Mouse (Mus musculus) lung, embryonic 15.5 days (tissue): ENCODE results near the gene Upk3b. TPM values are rescaled to one million over a fixed set of nuclear protein-coding genes. Genes with fewer than 3 reads are reported as not detected.
"Not testable (repeated sequence)": the region's sequence is repeated elsewhere in the genome, so short reads cannot be mapped to it uniquely, and the experiment has no call there.

ENCODE experiments used
- ATAC-seq: fragments of 200-750 bp; cut with Nextera tagmentation; 2 replicates; pipeline ENCODE4 v1.8.0; 2017; ENCODE audit warnings: moderate number of reproducible peaks, borderline replicate concordance; ENCODE audit not compliant: low FRiP score, low TSS enrichment; ENCODE audit errors: extremely low read depth
- H3K27ac ChIP-seq: fragments of 300-500 bp; sonication (generic); 2 replicates; pipeline ENCODE4 v1.5.1; 2015; ENCODE audit warnings: moderate library complexity, mild to moderate bottlenecking, inconsistent platforms
- H3K27me3 ChIP-seq: fragments of 300-500 bp; sonication (generic); 2 replicates; pipeline ENCODE4 v1.6.1; 2015; ENCODE audit warnings: inconsistent platforms
- H3K36me3 ChIP-seq: fragments of 300-500 bp; sonication (generic); 2 replicates; pipeline ENCODE4 v1.6.1; 2015; ENCODE audit warnings: inconsistent platforms
- H3K4me1 ChIP-seq: fragments of 300-500 bp; sonication (generic); 2 replicates; pipeline ENCODE4 v1.6.1; 2015; ENCODE audit warnings: inconsistent platforms
- H3K4me2 ChIP-seq: fragments of 300-500 bp; sonication (generic); 2 replicates; pipeline ENCODE4 v1.6.1; 2015; ENCODE audit warnings: inconsistent platforms, mild to moderate bottlenecking, moderate library complexity
- H3K4me3 ChIP-seq: fragments of 300-500 bp; sonication (generic); 2 replicates; pipeline ENCODE4 v1.5.1; 2015; ENCODE audit warnings: mild to moderate bottlenecking, inconsistent platforms
- H3K9ac ChIP-seq: fragments of 300-500 bp; sonication (generic); 2 replicates; pipeline ENCODE4 v1.6.1; 2015; ENCODE audit warnings: inconsistent platforms
- H3K9me3 ChIP-seq: fragments of 300-500 bp; sonication (generic); 2 replicates; pipeline ENCODE4 v1.6.1; 2016; ENCODE audit warnings: inconsistent platforms
- WGBS: fragments of 180-500 bp; shearing (Covaris S2); methylation state at CpG from one replicate; pipeline ENCODE4 v1.1.7; 2015; 5-methylcytosine and 5-hydroxymethylcytosine counted together
- polyA plus RNA-seq: library from polyadenylated mRNA; unstranded; fragments of >200 nt; fragmentation: Nextera tagmentation; extraction: Ambion mirVana; gene quantifications from 2 replicates; pipeline ENCODE4 v1.2.1, GENCODE M21; 2015

The Upk3b gene
- polyA plus RNA-seq, 1 experiment from 2014 or later = 27.8 TPM

DNA sequence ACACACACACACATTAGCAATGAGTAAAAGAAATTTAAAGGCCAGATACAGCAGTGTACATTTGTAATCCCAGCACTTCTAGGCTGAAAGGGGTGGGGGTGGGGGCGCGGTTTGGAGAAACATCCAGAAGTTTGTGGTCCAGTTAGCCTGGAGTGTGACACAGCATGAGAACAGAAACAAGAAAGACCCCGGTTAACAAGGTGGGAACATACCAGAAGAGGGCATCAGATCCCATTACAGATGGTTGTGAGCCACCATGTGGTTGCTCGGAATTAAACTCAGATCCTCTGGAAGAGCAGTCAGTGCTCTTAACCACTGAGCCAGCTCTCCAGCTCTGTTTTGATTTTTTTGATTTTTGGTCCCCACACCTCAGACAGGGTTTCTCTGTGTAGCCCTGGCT is 17.8 kb downstream of the Upk3b start:
- Histone ChIP-seq H3K4me2 (no peak overlapping the region), H3K9me3 (no peaks in the 10 kb centered on the region), H3K36me3 (no peaks in the 10 kb centered on the region), H3K27ac (no peak overlapping the region), H3K27me3 (no peaks in the 10 kb centered on the region; the same call in 1 of the 2 replicates), H3K4me1 (peaks cover 12% of the 10 kb centered on the region), H3K9ac (no peak overlapping the region), H3K4me3 (no peak overlapping the region)
- ATAC-seq = no peak
- 27% methylated on average over 4 of the region's 4 CpGs for WGBS

DNA sequence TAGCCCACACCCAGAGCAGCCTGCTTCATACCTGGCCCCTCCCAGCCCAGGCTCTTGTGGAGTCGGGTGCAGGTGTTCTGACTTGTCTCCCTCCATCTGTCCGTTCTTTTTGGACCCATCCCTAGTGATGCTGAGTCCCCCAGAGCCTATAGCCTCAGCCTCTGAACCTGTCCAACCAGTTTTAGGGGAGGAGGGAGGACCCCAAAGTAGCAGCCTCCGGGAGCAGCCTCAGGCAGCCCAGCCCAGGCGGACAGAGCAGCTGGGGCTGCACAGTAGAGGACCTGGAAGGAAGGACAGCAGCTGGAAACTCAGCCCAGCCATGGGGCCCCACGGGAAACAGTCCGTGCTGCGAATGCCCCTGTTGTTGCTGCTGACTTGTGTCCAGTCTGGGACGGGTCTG is 18.8 kb downstream of the Upk3b start:
- Histone ChIP-seq H3K27me3 (peaks cover 4% of the 10 kb centered on the region; the same call in 1 of the 2 replicates), H3K4me2 (no peak overlapping the region), H3K36me3 (no peaks in the 10 kb centered on the region), H3K4me3 (no peak overlapping the region), H3K9me3 (no peaks in the 10 kb centered on the region), H3K27ac (no peak overlapping the region), H3K9ac (no peak overlapping the region), H3K4me1 (peaks cover 2% of the 10 kb centered on the region)
- WGBS = 15% methylated on average over 8 of the region's 8 CpGs
- ATAC-seq = no peak

DNA sequence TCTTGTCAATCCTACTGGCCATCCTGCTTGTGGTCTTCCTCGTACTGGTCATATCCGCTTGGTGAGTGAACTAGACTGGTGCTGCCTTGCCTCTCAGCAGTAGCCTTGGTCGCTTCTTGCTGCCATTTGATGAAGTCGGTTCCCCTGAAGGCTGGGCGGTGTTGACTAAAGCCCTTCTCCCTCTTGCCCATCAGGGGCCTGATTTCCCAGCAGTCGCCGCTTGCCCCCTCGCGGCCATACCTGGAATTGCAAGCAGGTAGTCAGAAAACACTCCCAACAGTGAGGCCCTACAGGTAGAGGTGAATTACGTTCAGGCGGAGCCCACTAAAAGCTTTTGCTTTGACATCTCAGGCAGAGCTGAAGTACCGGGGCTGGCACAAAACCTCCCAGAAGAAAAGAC is 23.3 kb downstream of the Upk3b start:
- 0 out of 2 replicates have a peak, but pooled peaks have one; percentile 10 for ATAC-seq
- WGBS = 12% methylated on average over 12 of the region's 12 CpGs
- no peak overlapping the region for H3K9ac ChIP-seq

DNA sequence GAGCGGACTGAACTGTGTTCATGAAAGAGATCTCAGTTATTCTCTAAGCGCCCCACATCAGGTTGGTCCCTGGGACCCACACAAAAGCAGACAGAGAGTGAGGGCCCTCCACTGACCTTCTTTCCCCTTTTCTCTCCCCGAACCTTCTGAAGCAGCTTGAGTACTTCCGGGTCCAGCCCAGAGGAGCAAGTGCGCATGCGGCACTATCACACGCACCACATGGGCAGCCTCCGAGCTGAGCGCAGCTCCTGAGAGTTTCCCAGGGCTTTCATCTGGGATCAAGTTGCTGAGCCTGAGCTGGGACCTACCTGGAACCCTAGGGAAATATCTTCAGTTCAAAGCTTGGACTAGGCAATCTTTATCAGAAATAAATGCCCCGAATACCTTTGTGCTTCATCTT is 25.6 kb downstream of the Upk3b start:
- 0 out of 2 replicates have a peak, but pooled peaks cover 2% of the 10 kb centered on the region for H3K4me1 ChIP-seq
- H3K27me3 ChIP-seq = peaks cover 4% of the 10 kb centered on the region; the same call in 1 of the 2 replicates
- no peak overlapping the region for H3K9ac ChIP-seq
- no peak for ATAC-seq
- no peak overlapping the region for H3K27ac ChIP-seq
- no peaks in the 10 kb centered on the region for H3K36me3 ChIP-seq
- no peaks in the 10 kb centered on the region for H3K9me3 ChIP-seq
- WGBS = 85% methylated on average over 10 of the region's 10 CpGs
- H3K4me2 ChIP-seq = no peak overlapping the region
- H3K4me3 ChIP-seq = no peak overlapping the region

More for the DNA sequence above, 23.3 kb downstream of the Upk3b start:
- H3K27me3 ChIP-seq = peaks cover 4% of the 10 kb centered on the region; the same call in 1 of the 2 replicates
- H3K4me1 ChIP-seq = no peaks in the 10 kb centered on the region
- H3K4me3 ChIP-seq = no peak overlapping the region
- H3K9me3 ChIP-seq = no peaks in the 10 kb centered on the region
- H3K27ac ChIP-seq = no peak overlapping the region
- no peaks in the 10 kb centered on the region for H3K36me3 ChIP-seq
- H3K4me2 ChIP-seq = no peak overlapping the region

DNA sequence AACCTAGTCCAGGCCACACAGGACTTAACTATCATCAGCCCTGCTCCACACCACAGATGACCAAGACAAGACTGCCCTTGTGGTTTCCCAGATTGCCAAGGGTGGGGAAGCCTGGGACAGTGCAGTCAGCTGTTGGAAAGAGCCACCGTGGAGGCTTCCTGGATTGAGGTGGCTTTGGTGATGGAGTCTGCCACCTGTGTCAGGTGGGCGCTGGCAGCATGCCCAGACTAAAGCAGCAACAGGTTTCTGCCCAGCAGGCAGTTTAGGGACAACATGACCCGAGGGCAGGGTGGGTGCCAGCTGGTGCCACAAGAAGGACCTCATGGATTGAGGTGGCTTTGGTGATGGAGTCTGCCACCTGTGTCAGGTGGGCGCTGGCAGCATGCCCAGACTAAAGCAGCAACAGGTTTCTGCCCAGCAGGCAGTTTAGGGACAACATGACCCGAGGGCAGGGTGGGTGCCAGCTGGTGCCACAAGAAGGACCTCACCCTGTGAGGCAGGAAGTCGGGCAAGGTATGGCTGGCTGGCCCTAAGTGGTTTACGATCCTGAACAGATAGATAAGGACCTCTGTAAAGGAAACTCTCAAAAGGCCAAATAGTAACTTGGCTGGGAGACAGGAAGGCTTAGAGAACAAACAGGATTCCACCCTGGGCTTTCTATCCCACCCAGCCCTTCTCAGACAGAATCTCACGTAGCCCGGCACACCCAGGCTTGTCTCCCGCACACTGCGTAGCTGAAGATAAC is 28.3 kb downstream of the Upk3b start:
- 50% methylated on average over 11 of the region's 11 CpGs for WGBS
- not testable (repeated sequence) for H3K9ac ChIP-seq, H3K4me1 ChIP-seq, ATAC-seq, H3K36me3 ChIP-seq, H3K27me3 ChIP-seq, H3K9me3 ChIP-seq, H3K4me2 ChIP-seq, H3K4me3 ChIP-seq, H3K27ac ChIP-seq

DNA sequence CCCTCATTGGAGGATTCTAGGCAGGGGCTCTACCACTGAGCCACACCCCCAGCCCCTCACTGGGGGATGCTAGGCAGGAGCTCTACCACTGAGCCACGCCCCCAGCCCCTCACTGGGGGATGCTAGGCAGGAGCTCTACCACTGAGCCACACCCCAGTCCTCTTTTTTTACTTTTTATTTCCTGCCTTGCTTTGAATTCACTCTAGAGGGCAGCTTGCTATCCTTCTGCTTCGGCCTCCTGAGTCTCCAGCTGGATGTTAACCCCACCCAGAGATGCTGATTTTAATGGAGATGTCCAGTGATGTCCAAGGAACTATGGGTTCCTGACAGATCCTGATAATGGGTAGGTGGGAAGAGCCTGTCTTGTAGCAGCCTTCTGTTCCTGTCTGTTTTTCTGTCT is 31.1 kb downstream of the Upk3b start:
- Histone ChIP-seq H3K4me2 (no peak overlapping the region), H3K4me3 (no peak overlapping the region), H3K27me3 (no peaks in the 10 kb centered on the region), H3K27ac (no peak overlapping the region), H3K4me1 (0 out of 2 replicates have a peak, but pooled peaks cover 2% of the 10 kb centered on the region), H3K9ac (no peak overlapping the region), H3K9me3 (no peaks in the 10 kb centered on the region), H3K36me3 (no peaks in the 10 kb centered on the region)
- no peak for ATAC-seq
- WGBS = 68% methylated on average over 2 of the region's 2 CpGs

DNA sequence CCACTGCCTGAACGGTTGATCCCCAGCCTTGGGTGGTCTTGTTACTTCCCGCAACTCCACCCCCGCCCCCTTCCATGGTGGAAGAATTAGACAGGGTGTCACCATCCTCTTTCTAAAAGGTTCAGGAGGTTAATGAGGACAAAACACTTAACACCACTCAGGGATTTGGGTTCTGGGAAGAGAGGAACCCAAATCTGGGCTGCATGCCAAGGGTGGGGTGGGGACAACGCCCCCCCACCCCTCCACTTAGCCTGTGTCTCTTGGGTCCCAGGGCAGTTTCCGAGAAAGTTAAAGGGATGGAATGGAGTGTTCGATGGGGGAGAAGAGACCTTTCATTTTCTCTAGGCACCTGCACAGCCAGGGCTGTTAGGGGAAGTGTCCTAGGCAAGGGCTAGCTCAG is 34.8 kb downstream of the Upk3b start:
- no peaks in the 10 kb centered on the region for H3K36me3 ChIP-seq
- no peak overlapping the region for H3K4me3 ChIP-seq
- no peak overlapping the region for H3K27ac ChIP-seq
- no peak for ATAC-seq
- H3K4me1 ChIP-seq = peaks cover 9% of the 10 kb centered on the region; the same call in 1 of the 2 replicates
- no peak overlapping the region for H3K4me2 ChIP-seq
- H3K9ac ChIP-seq = no peak overlapping the region
- no peaks in the 10 kb centered on the region for H3K27me3 ChIP-seq
- H3K9me3 ChIP-seq = no peaks in the 10 kb centered on the region
- WGBS = 42% methylated on average over 6 of the region's 6 CpGs

DNA sequence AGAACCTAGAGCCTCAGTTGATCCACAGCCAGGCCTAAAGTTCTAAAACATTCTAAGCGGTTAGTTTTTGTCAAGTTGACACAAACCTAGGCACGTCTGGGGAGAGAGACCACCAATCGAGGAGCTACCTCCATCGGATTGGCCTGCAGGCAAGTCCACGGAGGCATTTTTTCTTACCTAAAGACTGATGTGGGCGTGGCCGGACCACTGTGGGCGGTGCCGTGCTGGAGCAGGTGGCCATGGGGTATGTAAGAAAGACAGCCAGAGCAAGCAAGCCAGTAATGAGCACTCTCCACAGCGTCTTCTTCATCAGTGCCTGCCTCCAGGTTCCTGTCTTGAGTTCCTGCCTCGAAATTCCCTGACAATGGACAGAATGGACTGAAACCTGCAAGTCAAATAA is 35.2 kb downstream of the Upk3b start:
- no peak for ATAC-seq
- Histone ChIP-seq H3K27ac (no peak overlapping the region), H3K4me2 (no peak overlapping the region), H3K9me3 (no peaks in the 10 kb centered on the region), H3K27me3 (no peaks in the 10 kb centered on the region), H3K4me1 (peaks cover 9% of the 10 kb centered on the region; the same call in 1 of the 2 replicates), H3K36me3 (no peaks in the 10 kb centered on the region), H3K9ac (no peak overlapping the region), H3K4me3 (no peak overlapping the region)
- 55% methylated on average over 11 of the region's 11 CpGs for WGBS

DNA sequence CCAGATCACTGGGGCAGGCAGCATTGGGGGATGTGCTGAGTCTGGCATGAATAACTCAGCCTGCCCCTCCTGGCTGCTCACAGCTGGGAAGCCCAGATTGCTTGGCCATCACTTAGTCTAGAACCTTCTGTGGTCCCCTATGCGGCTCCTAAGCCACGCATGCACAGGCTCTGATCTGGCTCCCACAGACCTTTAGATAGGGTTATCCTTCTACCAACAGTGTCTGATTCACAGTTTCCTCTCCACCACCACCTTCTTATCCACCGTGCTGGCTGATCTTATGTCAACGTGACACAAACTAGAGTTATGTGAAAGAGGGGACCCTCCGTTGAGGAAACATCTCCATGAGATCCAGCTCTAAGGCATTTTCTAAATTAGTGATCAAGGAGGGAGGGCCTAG is 36.8 kb downstream of the Upk3b start:
- no peak for ATAC-seq
- Histone ChIP-seq H3K4me2 (no peak overlapping the region), H3K27ac (no peak overlapping the region), H3K9ac (no peak overlapping the region), H3K4me3 (no peak overlapping the region), H3K36me3 (no peaks in the 10 kb centered on the region), H3K27me3 (no peaks in the 10 kb centered on the region), H3K9me3 (no peaks in the 10 kb centered on the region), H3K4me1 (peaks cover 9% of the 10 kb centered on the region; the same call in 1 of the 2 replicates)
- 76% methylated on average over 5 of the region's 5 CpGs for WGBS

DNA sequence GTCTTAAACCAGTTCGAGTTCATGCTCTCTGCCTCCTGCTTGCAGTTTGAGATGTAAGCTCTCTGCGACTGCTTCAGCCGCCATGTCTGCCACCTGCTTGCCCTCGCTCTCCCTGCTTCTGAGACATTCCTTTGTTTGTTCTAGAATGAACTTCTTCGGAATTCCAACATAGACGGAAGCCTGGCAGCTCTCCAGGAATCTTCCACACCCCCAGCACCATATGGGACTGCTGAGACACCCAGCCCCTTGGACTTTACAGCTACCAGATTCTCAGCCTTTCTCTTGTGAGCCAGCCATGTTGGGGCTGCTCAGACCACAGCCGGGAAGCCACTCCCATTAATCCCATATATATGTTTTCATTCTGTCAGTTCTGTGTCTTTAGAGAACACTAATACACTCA is 38.0 kb downstream of the Upk3b start:
- Histone ChIP-seq H3K4me3 (no peak overlapping the region), H3K4me2 (0 out of 2 replicates have a peak overlapping the region, but pooled peaks have one; percentile 1), H3K27ac (no peak overlapping the region), H3K27me3 (no peaks in the 10 kb centered on the region), H3K4me1 (peaks cover 9% of the 10 kb centered on the region; the same call in 1 of the 2 replicates), H3K9me3 (no peaks in the 10 kb centered on the region), H3K36me3 (no peaks in the 10 kb centered on the region), H3K9ac (no peak overlapping the region)
- no peak for ATAC-seq
- 20% methylated on average over 7 of the region's 7 CpGs for WGBS

DNA sequence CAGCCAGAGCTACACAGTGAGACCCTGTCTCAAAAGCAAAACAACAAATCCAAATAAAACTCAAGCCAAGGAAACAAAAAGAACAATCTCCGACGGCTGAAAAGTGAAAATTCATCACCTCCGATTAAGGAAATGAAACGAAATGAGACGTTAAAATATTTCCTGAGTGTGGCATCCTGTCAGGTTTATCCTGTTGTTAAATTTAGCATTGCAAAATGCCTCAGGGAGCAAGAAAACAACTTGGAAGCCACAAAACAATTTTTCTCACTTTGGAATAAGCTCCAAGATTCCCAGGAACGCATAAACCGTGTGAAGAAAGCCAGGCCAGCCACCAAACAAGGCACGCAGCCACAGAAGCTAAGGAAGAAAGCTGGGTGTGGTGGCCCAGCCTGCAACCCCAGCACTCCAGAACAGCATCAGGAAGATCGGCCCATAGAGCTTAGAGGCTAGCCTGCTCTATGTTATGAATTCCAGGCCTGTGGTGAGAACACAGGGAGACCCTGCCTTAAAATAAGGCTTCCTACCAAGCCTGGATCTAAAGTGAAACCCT is 38.8 kb downstream of the Upk3b start:
- no peak for ATAC-seq
- 66% methylated on average over 9 of the region's 9 CpGs for WGBS
- Histone ChIP-seq H3K4me2 (no peak overlapping the region), H3K36me3 (no peaks in the 10 kb centered on the region), H3K9ac (no peak overlapping the region), H3K4me1 (peaks cover 9% of the 10 kb centered on the region; the same call in 1 of the 2 replicates), H3K9me3 (no peaks in the 10 kb centered on the region), H3K4me3 (no peak overlapping the region), H3K27ac (no peak overlapping the region), H3K27me3 (no peaks in the 10 kb centered on the region)

DNA sequence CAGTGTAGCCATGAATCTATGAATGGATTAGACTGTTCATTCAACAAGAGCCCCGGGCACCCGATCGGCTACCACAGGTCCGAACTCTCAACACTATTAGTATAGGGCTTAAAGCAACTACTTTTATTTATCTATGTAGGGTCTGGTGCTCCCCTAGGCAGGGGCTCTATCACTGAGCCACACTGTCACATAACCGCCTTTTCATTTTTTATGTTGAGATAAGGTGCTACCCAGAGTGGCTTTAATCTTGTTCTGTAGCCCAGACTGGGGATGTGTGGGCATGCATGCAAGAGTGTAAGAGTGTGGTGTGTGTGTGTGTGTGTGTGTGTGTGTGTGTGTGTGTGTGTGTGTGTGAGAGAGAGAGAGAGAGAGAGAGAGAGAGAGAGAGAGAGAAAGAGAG is 39.8 kb downstream of the Upk3b start:
- no peak overlapping the region for H3K27ac ChIP-seq
- H3K9me3 ChIP-seq = no peaks in the 10 kb centered on the region
- no peaks in the 10 kb centered on the region for H3K27me3 ChIP-seq
- H3K9ac ChIP-seq = no peak overlapping the region
- no peak overlapping the region for H3K4me3 ChIP-seq
- no peak for ATAC-seq
- WGBS = 87% methylated on average over 5 of the region's 5 CpGs
- H3K4me1 ChIP-seq = peaks cover 11% of the 10 kb centered on the region
- no peak overlapping the region for H3K4me2 ChIP-seq
- no peaks in the 10 kb centered on the region for H3K36me3 ChIP-seq
